Mouse (Mus musculus): ENCODE data around the gene Fam181a.

- TF ChIP-seq CTCF (IDR thresholded peaks at IDR 0.05; ENCODE audit: insufficient read depth, low read length) (no peak), POLR2A (IDR thresholded peaks at IDR 0.05; ENCODE audit: borderline replicate concordance, extremely low read depth, low read depth, low read length) (no peak)
Measured at GRCm38 (mm10) chr12:103336766-103337165, 26.0 kb downstream of the Fam181a start.

Data from lung, adult 2 months (tissue).